Mouse (Mus musculus) lung, adult 2 months (tissue): Measurements from ENCODE around the gene Smox.

Experiments
- CTCF ChIP-seq: fragments of 200-500 bp; IDR thresholded peaks from 2 replicates; pipeline ENCODE4 v1.5.1; 2011; ENCODE audit warnings: mild to moderate bottlenecking, low read length, control low read depth; ENCODE audit not compliant: insufficient read depth
- POLR2A ChIP-seq: fragments of 200-500 bp; IDR thresholded peaks from 2 replicates; pipeline ENCODE4 v1.6.1; 2011; ENCODE audit warnings: low read depth, mild to moderate bottlenecking, control low read depth, low read length, borderline replicate concordance; ENCODE audit errors: extremely low read depth

DNA sequence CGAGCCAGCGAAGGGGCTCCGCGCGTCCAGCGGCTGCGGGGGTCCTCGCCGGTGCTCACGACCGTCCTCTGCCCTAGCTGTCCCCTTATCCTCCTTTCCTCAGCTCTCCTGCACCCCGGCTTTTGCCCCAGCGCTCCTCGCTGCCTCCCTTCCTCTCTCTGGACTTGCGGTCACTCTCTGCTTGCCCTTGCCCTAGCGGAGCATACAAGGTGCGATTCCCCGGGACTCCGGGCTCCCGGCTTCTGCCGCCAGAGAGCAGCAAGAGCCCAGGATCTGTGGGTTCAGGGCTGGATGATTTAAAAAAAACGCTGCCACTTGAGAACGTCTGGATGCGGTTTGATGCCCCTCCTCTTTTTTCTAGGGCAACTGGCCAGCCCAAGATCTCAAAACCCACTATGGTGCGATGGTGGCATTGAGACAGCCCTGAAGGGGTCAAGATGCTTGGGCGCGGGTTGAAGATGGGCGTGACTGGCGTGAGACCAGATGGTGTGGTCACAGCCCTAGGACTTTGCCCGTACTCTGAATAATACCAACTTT, 71.4 kb downstream of the Smox start:
- TF ChIP-seq POLR2A (no peak), CTCF (no peak; the same call in 1 of the 2 replicates)
